Mouse (Mus musculus) urinary bladder, adult 18-20 months (tissue): ENCODE measurements at regions not wholly inside any gene's neighbourhood (a gene's known extent, or its start where the extent isn't known, plus 50 kb on each side); places are given as distances from the start of the nearest gene placed in this dataset.

Source experiments
- DNase-seq, 2 experiments: peaks; one replicate each; pipeline ENCODE4 v3.0.0; 2022; ENCODE audit warnings: low spot score in 2 of 2, mixed read lengths in 2 of 2

DNA sequence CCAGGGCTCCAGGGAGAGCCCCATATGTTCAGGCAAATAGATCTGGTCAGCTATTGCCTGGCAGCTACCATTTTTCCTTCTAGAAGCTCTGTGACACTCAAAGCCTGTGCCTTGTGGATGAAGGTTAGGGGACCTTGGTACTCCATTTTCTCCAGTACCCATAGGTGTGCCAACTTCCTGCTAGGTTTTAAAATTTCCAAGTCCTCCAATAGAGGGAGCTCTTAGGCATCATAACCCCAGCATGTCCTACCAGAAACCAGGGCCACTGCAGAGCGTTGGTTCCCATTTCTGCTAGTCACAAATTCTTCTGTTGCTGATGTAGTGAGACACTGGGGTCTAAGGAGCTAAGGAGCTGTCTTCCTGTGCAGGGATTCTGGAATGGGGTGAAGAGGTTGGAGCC lies 165.3 kb upstream of the Glra1 start:
- DNase-seq: no peak

DNA sequence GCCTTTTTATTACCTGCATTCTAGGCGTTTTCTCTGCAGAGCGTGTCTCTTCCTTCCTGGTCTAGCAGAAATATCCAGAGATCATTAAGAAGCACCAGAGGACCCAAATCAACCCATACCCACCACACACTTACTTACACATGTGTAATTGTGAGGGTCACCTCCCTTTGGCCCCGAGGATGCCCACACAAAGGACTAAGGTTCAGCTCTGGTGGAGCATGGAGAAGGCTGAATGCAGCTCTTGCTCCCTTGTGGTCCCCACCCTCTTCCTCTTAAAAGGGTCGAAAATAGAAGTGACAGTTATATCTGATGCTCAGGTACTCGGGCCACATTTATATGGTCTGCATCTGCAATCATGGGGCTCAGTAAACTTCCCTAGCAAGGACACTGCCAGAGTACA lies 164.5 kb upstream of the Glra1 start:
- no peak for DNase-seq

DNA sequence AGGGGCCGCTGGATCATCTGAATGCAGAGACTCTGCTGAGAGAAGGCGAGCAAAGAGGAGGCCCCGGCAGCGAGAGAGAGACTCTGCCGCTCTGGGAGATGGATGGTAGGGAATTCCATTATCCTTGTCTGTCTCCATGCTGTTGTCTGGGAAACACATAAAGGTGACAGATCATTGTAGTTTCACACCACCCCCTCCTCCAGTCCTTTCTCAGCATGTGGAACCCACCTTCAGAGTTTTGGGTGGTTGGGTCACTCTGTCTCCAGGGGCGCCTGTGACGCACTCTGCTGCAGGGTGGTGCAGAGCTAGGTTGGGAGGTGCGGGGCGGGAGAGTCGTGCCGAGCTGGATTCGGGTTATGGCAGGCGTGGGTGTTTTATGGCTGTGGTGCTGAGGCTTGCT lies 164.1 kb upstream of the Glra1 start:
- DNase-seq: no peak

DNA sequence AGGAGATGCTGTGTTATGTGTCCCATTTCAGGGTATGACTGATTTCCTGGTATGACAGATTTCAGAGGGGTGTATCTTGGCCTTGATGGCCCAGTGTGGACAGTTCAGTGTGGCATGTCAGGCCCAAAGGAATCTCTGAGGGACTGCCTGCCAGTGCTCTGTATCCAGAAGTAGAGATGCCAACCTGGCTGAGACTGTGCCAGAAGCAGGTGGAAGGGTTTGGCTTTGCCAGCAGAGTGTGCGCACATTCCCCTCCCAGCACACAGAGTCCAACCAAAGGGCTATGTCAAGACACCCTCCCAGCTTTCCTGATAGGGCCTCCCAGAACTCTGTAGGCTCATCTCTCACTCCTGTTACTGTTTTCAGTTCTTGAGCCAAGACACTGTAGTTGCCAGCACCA lies 156.8 kb upstream of the Glra1 start:
- DNase-seq: no peak
